Mouse (Mus musculus) layer of hippocampus, adult 11-12 months (tissue): ENCODE measurements around the gene Gm15140.
"Not testable (repeated sequence)": the region's sequence is repeated elsewhere in the genome, so short reads cannot be mapped to it uniquely, and the experiment has no call there.

ENCODE experiments used
- DNase-seq: peaks from one replicate; pipeline ENCODE4 v3.0.0; 2022; ENCODE audit warnings: low spot score

Gene Gm15140

GRCm38 (mm10) chrX:154120585-154120984, at the start of gene Gm15140:
TSS of gene Gm15140 (minus strand) at chrX:154120685.
- not testable (repeated sequence) for DNase-seq
